Mouse (Mus musculus) liver, embryonic 14.5 days (tissue): ENCODE data around the gene Olfr97.

Source experiments
- CTCF ChIP-seq: IDR thresholded peaks from 2 replicates; pipeline ENCODE4 v1.5.1; 2016; ENCODE audit warnings: antibody characterized with exemption, low read depth, control low read depth
- EP300 ChIP-seq: IDR thresholded peaks from 2 replicates; pipeline ENCODE4 v1.6.1; 2016; ENCODE audit warnings: antibody characterized with exemption, low read depth

GRCm38 (mm10) chr17:37221879-37222278 is 15.3 kb downstream of the Olfr97 start:
- TF ChIP-seq EP300 (no peak), CTCF (no peak)
